Mouse (Mus musculus) C2C12 (cell line): ENCODE measurements around the gene Elf4.

Source experiments
- CEBPB ChIP-seq: IDR thresholded peaks from one replicate; pipeline ENCODE4 v1.6.1; 2011; ENCODE audit warnings: low read depth, mild to moderate bottlenecking, control low read depth, moderate library complexity
- CTCF ChIP-seq: IDR thresholded peaks from one replicate; pipeline ENCODE4 v1.5.1; 2011; ENCODE audit not compliant: control insufficient read depth, insufficient read depth, insufficient read length
- MYOG ChIP-seq: IDR thresholded peaks from one replicate; pipeline ENCODE4 v1.6.1; 2011; ENCODE audit not compliant: control insufficient read depth, insufficient read length; ENCODE audit errors: extremely low read depth

GRCm38 (mm10) chrX:48462754-48463507, at the start of gene Elf4:
- TF ChIP-seq MYOG, result no peak
- TF ChIP-seq CTCF, result peak; percentile 85
- TF ChIP-seq CEBPB, result no peak
